Mouse (Mus musculus) limb, embryonic 14.5 days (tissue): ENCODE results near the gene Ptprt. TPM values are rescaled to one million over a fixed set of nuclear protein-coding genes. Genes with fewer than 3 reads are reported as not detected.

Experiments
- ATAC-seq: fragments of 200-750 bp; cut with Nextera tagmentation; 2 replicates; pipeline ENCODE4 v1.8.0; 2017; ENCODE audit warnings: low read depth, moderate number of reproducible peaks, moderate TSS enrichment; ENCODE audit not compliant: low FRiP score
- DNase-seq: peaks from one replicate; pipeline ENCODE4 v3.0.0-alpha.2; 2015; ENCODE audit warnings: low spot score
- H3K27ac ChIP-seq: fragments of 300-500 bp; sonication (generic); replicated peaks from 2 replicates; pipeline ENCODE4 v1.5.1; 2014; ENCODE audit warnings: low read depth, mild to moderate bottlenecking, low read length, moderate library complexity, mixed read lengths
- H3K27me3 ChIP-seq: fragments of 300-500 bp; sonication (generic); 2 replicates; pipeline ENCODE4 v1.6.1; 2014; ENCODE audit warnings: low read length, mixed read lengths; ENCODE audit not compliant: control insufficient read depth, insufficient read depth
- H3K36me3 ChIP-seq: fragments of 300-500 bp; sonication (generic); 2 replicates; pipeline ENCODE4 v1.6.1; 2014; ENCODE audit warnings: mild to moderate bottlenecking, low read length, moderate library complexity, mixed read lengths; ENCODE audit not compliant: control insufficient read depth, insufficient read depth
- H3K4me1 ChIP-seq: fragments of 300-500 bp; sonication (generic); 2 replicates; pipeline ENCODE4 v1.6.1; 2014; ENCODE audit warnings: antibody characterized with exemption, low read length, mixed read lengths; ENCODE audit not compliant: control insufficient read depth, insufficient read depth
- H3K4me2 ChIP-seq: fragments of 300-500 bp; sonication (generic); replicated peaks from 2 replicates; pipeline ENCODE4 v1.6.1; 2014; ENCODE audit warnings: low read depth, mild to moderate bottlenecking, low read length, moderate library complexity; ENCODE audit not compliant: severe bottlenecking
- H3K4me3 ChIP-seq: fragments of 300-500 bp; sonication (generic); replicated peaks from 2 replicates; pipeline ENCODE4 v1.5.1; 2014; ENCODE audit warnings: low read length
- H3K9ac ChIP-seq: fragments of 300-500 bp; sonication (generic); 2 replicates; pipeline ENCODE4 v1.6.1; 2014; ENCODE audit warnings: mild to moderate bottlenecking, low read depth, low read length, moderate library complexity; ENCODE audit not compliant: severe bottlenecking
- H3K9me3 ChIP-seq: fragments of 300-500 bp; sonication (generic); 2 replicates; pipeline ENCODE4 v1.6.1; 2016; ENCODE audit warnings: low read length; ENCODE audit not compliant: control insufficient read depth
- POLR2A ChIP-seq: fragments of 200-500 bp; IDR thresholded peaks from 2 replicates; pipeline ENCODE4 v1.8.0; 2012; ENCODE audit warnings: inconsistent platforms, mild to moderate bottlenecking, moderate library complexity, borderline replicate concordance; ENCODE audit not compliant: insufficient read depth, insufficient read length; ENCODE audit errors: extremely low read depth
- WGBS: fragments of 180-500 bp; shearing (Covaris S2); extraction: QIAGEN DNeasy Blood & Tissue Kit; methylation state at CpG from one replicate; pipeline ENCODE4 v1.1.7; 2014; 5-methylcytosine and 5-hydroxymethylcytosine counted together
- polyA plus RNA-seq, 2 experiments: library from polyadenylated mRNA; depleted of rRNA in 1 of 2; stranded (reverse) in 1 of 2; unstranded in 1 of 2; fragments of >200 nt; fragmentation: Nextera tagmentation in 1 of 2; extraction: Ambion mirVana in 1 of 2; gene quantifications; 2 replicates each; pipeline versions ENCODE4 v1.2.1 to v1.2.3; 2012 to 2014

The Ptprt gene
- polyA plus RNA-seq, 2 experiments = 2.2 to 3.1 TPM

DNA sequence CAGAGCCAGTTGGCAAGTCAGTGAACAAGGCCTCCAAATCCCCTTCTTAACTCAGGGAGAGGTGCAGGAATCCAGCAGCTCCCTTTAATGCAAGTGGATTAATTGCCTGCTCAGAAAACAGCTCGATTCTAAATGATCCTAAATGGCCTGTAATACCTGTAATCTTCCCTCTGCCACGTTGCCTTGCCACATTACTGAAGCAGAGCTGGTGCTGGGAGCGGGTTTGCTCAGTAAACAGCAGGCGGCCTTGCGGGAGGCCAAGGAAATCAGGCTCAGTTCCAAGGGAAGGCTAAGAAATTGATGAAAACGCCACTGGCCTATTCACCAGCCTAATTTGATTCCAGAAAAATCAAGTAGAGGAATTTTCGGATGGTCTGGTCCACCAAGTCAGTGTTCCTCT is 659.9 kb downstream of the Ptprt start:
- H3K27ac ChIP-seq = no peak overlapping the region
- H3K36me3 ChIP-seq = no peaks in the 10 kb centered on the region
- WGBS = 53% methylated on average over 7 of the region's 7 CpGs
- H3K9me3 ChIP-seq = no peaks in the 10 kb centered on the region
- H3K4me1 ChIP-seq = no peaks in the 10 kb centered on the region
- no peak for TF ChIP-seq POLR2A
- DNase-seq (no peak), ATAC-seq (no peak)
- no peak overlapping the region for H3K9ac ChIP-seq
- no peak overlapping the region for H3K4me2 ChIP-seq
- H3K27me3 ChIP-seq = no peaks in the 10 kb centered on the region
- no peak overlapping the region for H3K4me3 ChIP-seq

DNA sequence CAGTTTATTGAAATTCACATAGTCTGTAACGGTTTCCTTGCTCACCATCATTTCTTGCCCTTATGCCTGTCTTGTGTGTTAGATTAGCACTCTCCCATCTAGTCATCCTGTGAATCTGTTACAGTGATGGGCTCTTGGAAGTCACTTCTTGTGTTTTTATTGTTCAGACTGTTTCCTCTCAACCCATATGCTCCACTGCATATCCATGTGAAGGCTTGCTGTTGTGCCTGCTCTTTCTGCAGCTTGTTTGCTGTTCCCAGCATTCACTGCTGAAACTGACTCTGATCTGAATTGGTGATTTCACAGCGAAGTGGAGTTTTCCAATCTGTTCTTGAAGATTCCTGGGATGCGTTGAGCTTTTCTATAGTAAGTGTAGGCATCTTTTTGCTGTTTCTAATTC is 678.6 kb downstream of the Ptprt start:
- no peaks in the 10 kb centered on the region for H3K27me3 ChIP-seq
- no peaks in the 10 kb centered on the region for H3K36me3 ChIP-seq
- DNase-seq = no peak
- H3K27ac ChIP-seq = no peak overlapping the region
- no peak overlapping the region for H3K4me3 ChIP-seq
- TF ChIP-seq POLR2A = no peak
- no peak overlapping the region for H3K9ac ChIP-seq
- ATAC-seq = no peak
- no peak overlapping the region for H3K4me2 ChIP-seq
- H3K4me1 ChIP-seq = no peaks in the 10 kb centered on the region
- no peaks in the 10 kb centered on the region for H3K9me3 ChIP-seq
- 78% methylated on average over 3 of the region's 3 CpGs for WGBS

DNA sequence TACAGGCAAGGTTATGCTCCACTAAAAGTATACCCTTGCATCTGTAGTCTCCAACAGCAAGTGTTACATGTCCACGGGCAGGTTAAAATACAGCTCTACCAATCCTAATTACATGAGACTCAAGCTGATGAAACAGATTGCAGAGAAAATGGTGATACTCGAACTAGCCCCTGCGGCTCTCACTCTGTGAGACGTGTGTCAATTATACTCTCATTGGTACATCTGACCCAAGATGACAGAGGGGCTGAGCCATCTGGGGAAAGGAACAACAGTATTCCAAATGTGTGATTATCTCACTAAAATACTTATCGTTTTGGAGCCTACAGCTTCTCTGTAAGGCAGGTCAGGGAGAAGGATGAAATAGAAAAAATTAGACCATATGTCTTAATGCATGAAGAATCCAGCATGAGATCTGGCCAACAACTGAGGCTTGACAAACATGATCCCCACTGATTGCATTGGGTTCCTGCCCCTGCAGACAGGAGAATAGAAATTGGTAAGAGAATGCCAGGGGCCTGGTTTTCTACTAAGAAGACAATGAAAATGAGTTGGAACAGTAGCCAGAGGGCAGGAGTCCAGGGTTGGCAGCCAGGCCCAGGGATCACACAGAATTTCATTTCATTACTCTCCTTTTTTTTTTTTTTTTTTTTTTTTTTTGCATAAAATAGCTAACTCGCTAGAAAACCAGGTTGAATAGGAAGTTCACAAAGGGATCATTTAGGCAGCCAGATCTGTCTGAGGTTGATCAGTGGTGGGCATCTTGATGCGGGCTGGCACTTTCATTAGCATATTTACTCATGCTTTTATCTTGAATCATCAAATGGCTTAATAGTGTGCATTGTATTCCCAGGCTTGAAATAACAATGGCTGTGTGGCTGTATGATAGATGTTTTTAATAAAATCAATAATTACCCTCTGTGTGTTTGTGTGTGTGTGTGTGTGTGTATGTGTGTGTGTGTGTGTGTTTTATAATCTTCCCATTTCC is 699.5 kb downstream of the Ptprt start:
- Histone ChIP-seq H3K4me3 (no peak overlapping the region), H3K4me2 (no peak overlapping the region), H3K27ac (no peak overlapping the region), H3K36me3 (no peaks in the 10 kb centered on the region), H3K9ac (no peak overlapping the region), H3K4me1 (no peaks in the 10 kb centered on the region), H3K27me3 (no peaks in the 10 kb centered on the region), H3K9me3 (no peaks in the 10 kb centered on the region)
- 87% methylated on average over 7 of the region's 7 CpGs for WGBS
- DNase-seq (no peak), ATAC-seq (no peak)
- TF ChIP-seq POLR2A = no peak

DNA sequence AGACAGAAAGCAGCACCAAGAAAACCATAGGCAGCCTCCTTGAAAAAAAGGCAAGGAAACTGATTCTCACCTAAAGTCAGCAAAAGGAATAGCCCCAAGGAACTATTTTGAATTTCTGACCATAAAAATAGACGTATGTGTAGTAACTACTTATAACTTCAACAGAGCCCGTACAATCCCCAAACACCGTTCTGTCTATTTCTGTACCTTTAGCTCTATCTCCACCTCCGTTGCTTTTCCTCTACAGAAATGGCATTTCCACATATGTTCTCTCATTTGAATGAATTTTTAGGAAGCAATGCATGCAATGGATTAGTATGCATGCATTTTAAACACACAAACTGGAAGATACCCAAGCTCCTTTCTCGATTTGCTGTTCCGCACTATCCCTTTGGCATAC is 715.5 kb downstream of the Ptprt start:
- Histone ChIP-seq H3K36me3 (no peaks in the 10 kb centered on the region), H3K4me2 (no peak overlapping the region), H3K4me3 (no peak overlapping the region), H3K27ac (no peak overlapping the region), H3K27me3 (no peaks in the 10 kb centered on the region), H3K9me3 (no peaks in the 10 kb centered on the region), H3K9ac (no peak overlapping the region), H3K4me1 (no peaks in the 10 kb centered on the region)
- TF ChIP-seq POLR2A = no peak
- WGBS = 92% methylated on average over 6 of the region's 6 CpGs
- DNase-seq = no peak
- ATAC-seq = no peak

DNA sequence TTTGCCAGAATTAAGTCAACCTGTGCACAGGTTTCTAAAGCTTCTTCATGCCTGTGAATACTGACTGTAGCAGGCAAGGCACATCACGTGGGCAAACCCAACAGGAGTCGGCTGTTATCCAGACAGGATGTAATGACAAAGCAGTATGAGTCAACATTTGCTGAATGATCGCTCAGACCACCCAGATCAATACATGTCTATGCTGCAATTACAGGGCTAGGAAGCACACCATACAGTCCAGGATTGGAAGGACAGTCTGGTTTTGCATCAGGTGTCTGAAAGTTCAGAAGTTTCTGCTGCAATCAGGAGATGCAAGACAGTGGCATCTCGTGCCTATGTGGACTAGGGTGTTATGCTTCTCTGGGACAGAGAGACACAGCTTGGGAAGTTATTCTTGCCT is 716.3 kb downstream of the Ptprt start:
- no peak for ATAC-seq
- no peak overlapping the region for H3K4me3 ChIP-seq
- H3K4me1 ChIP-seq = no peaks in the 10 kb centered on the region
- H3K27ac ChIP-seq = no peak overlapping the region
- no peak overlapping the region for H3K9ac ChIP-seq
- no peak overlapping the region for H3K4me2 ChIP-seq
- H3K9me3 ChIP-seq = no peaks in the 10 kb centered on the region
- no peaks in the 10 kb centered on the region for H3K36me3 ChIP-seq
- no peaks in the 10 kb centered on the region for H3K27me3 ChIP-seq
- DNase-seq = no peak
- no peak for TF ChIP-seq POLR2A
- 77% methylated on average over 4 of the region's 4 CpGs for WGBS
